Mouse (Mus musculus): ENCODE measurements around the gene Gper1. TPM values are rescaled to one million over a fixed set of nuclear protein-coding genes. Genes with fewer than 3 reads are reported as not detected.
A peak's percentile ranks its signal among the peaks of the same experiment; 100 is the strongest.

The Gper1 gene
- polyA plus RNA-seq, 1 experiment from 2014 or later, result 0.77 TPM

- Histone ChIP-seq H3K27me3 (ENCODE audit: low read depth, poor library complexity, severe bottlenecking) (no peaks in the 10 kb centered on the region), H3K36me3 (peaks cover 2% of the 10 kb centered on the region; the same call in 1 of the 2 replicates), H3K27ac (replicated peaks) (no peak overlapping the region), H3K9me3 (replicated peaks) (no peaks in the 10 kb centered on the region), H3K4me3 (no peak overlapping the region), H3K4me1 (peaks cover 26% of the 10 kb centered on the region)
- no peak for DNase-seq (ENCODE audit: low spot score)
- 93% methylated on average over 2 of the region's 2 CpGs for WGBS
These were observed 18.7 kb downstream of the Gper1 start for GRCm38 (mm10) chr5:139441726-139442018.

DNA sequence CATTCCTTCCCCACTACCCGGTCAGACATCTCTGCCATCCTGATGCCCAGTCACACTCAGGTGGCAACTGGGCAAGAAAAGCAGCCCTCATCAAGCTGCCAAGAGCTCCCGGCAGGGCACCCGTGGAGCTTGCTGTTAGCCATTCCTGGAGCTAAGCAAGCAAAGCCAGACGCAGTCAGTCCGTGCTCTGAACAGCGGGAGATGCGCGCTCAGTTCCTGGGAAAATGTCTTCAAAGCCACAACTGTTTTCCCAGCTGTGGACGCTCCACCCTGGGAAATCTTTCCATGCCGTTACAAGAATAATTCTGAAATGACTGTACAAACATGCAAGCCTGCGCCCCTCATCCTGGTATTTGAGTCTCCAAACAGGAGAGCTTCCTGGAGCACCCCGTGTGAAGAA lies 19.5 kb downstream of the Gper1 start:
- H3K27ac ChIP-seq (replicated peaks), result peak overlapping the region; percentile 67; the same call in 1 of the 2 replicates
- no peak for DNase-seq (ENCODE audit: low spot score)
- no peaks in the 10 kb centered on the region for H3K27me3 ChIP-seq (ENCODE audit: low read depth, poor library complexity, severe bottlenecking)
- peaks cover 26% of the 10 kb centered on the region for H3K4me1 ChIP-seq
- WGBS, result 84% methylated on average over 12 of the region's 12 CpGs
- H3K9me3 ChIP-seq (replicated peaks), result no peaks in the 10 kb centered on the region
- no peak overlapping the region for H3K4me3 ChIP-seq
- H3K36me3 ChIP-seq, result no peaks in the 10 kb centered on the region

- Histone ChIP-seq H3K27me3 (ENCODE audit: low read depth, poor library complexity, severe bottlenecking) (no peaks in the 10 kb centered on the region), H3K4me1 (peaks cover 26% of the 10 kb centered on the region), H3K9me3 (replicated peaks) (no peaks in the 10 kb centered on the region), H3K27ac (replicated peaks) (peak overlapping the region; percentile 67; the same call in 1 of the 2 replicates), H3K36me3 (no peaks in the 10 kb centered on the region), H3K4me3 (no peak overlapping the region)
- 82% methylated on average over 4 of the region's 4 CpGs for WGBS
- no peak for DNase-seq (ENCODE audit: low spot score)
These were observed 20.0 kb downstream of the Gper1 start for GRCm38 (mm10) chr5:139442962-139443361.

DNA sequence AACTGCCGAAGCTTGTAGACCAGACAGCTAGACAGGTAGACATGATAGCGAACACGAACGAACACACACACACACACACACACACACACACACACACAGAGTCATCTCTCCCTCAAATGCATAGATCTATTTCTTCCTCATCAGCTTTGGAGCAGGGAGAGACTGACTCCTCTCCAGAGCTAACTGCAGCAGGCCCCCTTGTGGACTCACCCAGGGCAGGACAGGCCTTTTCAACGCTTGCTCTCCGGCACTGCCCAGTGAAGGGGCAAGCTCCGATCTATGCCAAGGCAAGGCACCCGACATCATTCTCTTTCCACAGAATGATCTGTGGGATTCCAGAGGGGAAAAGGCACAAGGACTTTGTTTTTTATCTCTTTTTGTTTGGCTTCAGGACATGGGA lies 22.3 kb downstream of the Gper1 start:
- peaks cover 36% of the 10 kb centered on the region for H3K4me1 ChIP-seq
- no peak overlapping the region for H3K27ac ChIP-seq (replicated peaks)
- WGBS, result 89% methylated on average over 8 of the region's 8 CpGs
- no peaks in the 10 kb centered on the region for H3K36me3 ChIP-seq
- H3K27me3 ChIP-seq (ENCODE audit: low read depth, poor library complexity, severe bottlenecking), result no peaks in the 10 kb centered on the region
- no peak for DNase-seq (ENCODE audit: low spot score)
- no peaks in the 10 kb centered on the region for H3K9me3 ChIP-seq (replicated peaks)
- no peak overlapping the region for H3K4me3 ChIP-seq

DNA sequence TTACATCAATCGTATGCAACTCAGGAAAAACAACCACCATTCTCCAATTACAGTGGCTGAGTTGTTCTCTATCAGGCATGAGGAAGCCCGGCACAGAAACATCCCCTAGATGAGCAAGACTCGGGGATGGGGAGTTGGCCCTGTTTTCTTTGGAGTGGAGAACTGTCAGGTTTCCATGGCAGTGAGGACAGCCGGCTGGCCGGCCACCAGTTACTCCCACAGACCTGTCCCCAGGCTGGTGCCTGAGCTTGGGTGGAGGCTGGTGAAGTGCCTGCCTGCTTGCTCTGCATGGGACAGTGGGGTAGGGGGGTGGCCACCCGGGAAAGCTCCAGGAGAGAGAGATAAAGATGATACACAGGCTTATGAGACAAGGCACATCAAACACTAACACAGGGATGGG lies 25.1 kb downstream of the Gper1 start:
- Histone ChIP-seq H3K4me1 (peaks cover 29% of the 10 kb centered on the region), H3K4me3 (no peak overlapping the region), H3K27me3 (ENCODE audit: low read depth, poor library complexity, severe bottlenecking) (no peaks in the 10 kb centered on the region), H3K27ac (replicated peaks) (no peak overlapping the region), H3K9me3 (replicated peaks) (no peaks in the 10 kb centered on the region), H3K36me3 (peaks cover 16% of the 10 kb centered on the region)
- WGBS, result 83% methylated on average over 6 of the region's 6 CpGs
- no peak for DNase-seq (ENCODE audit: low spot score)

DNA sequence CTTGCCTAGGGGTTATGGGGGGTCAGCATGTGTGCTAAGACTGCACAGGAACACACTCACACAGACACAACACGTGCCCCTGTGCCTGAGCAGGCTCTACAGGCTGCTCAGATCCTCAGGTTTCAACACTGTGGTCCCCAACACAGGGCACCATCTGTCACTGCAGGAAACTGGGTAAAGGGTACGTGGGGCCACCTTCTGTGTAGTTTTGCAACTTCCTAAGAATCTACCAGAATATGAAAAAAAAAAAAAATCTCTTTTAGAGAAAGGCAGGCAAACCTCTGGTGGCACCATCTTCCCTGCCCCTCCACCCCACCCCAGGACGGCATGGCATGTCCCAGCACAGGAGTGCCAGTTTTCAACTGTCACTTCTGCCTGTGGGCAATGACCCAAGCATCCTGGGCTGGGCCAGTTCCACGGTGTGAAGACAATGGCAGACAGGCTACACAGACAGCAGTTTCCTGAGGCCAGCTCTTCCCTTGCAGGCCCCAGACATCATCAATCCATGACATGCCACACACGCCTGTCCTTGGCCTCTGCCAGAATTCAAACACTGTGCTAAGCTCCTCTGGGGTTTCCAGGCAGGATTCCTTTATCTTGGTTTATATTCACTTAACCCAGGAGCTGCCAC lies 26.3 kb downstream of the Gper1 start:
- Histone ChIP-seq H3K4me3 (no peak overlapping the region), H3K36me3 (peaks cover 29% of the 10 kb centered on the region), H3K27ac (replicated peaks) (peak overlapping the region; percentile 35; the same call in 1 of the 2 replicates), H3K27me3 (ENCODE audit: low read depth, poor library complexity, severe bottlenecking) (no peaks in the 10 kb centered on the region), H3K4me1 (peaks cover 25% of the 10 kb centered on the region), H3K9me3 (replicated peaks) (no peaks in the 10 kb centered on the region)
- 81% methylated on average over 5 of the region's 5 CpGs for WGBS
- DNase-seq (ENCODE audit: low spot score), result no peak

GRCm38 (mm10) chr5:139449926-139450325 lies 27.0 kb downstream of the Gper1 start:
- Histone ChIP-seq H3K9me3 (replicated peaks) (no peaks in the 10 kb centered on the region), H3K27ac (replicated peaks) (peak overlapping the region; percentile 35), H3K4me3 (no peak overlapping the region), H3K36me3 (peaks cover 35% of the 10 kb centered on the region), H3K27me3 (ENCODE audit: low read depth, poor library complexity, severe bottlenecking) (no peaks in the 10 kb centered on the region), H3K4me1 (peaks cover 22% of the 10 kb centered on the region)
- WGBS, result 48% methylated on average over 4 of the region's 4 CpGs
- peak; percentile 24 for DNase-seq (ENCODE audit: low spot score)

DNA sequence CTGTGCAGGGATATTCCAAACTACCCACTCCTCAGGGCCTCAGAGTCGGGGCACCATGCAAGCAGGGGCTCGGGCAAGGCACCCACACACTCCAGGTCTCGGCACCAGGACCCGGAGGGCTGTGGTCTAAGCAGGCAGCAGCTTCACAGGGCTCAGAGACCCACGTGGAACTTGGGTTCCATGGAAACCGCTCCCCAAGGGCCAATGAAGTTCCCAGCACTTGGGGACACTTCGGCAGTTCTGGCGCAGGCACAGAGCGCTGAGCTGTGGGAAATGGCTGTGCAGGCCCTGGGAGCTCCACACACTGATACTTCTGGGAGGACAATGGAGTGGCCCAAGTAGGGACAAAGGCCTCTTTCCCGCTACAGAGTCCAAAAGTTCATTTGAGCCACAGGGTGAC lies 30.1 kb downstream of the Gper1 start:
- H3K27ac ChIP-seq (replicated peaks), result no peak overlapping the region
- H3K36me3 ChIP-seq, result peaks cover 52% of the 10 kb centered on the region
- WGBS, result 93% methylated on average over 10 of the region's 10 CpGs

GRCm38 (mm10) chr5:139455166-139455565 lies 32.2 kb downstream of the Gper1 start:
- WGBS, result 93% methylated on average over 12 of the region's 12 CpGs
- DNase-seq (ENCODE audit: low spot score), result no peak
- no peaks in the 10 kb centered on the region for H3K27me3 ChIP-seq (ENCODE audit: low read depth, poor library complexity, severe bottlenecking)
- H3K27ac ChIP-seq (replicated peaks), result no peak overlapping the region
- H3K9me3 ChIP-seq (replicated peaks), result no peaks in the 10 kb centered on the region
- no peak overlapping the region for H3K4me3 ChIP-seq
- peaks cover 15% of the 10 kb centered on the region for H3K4me1 ChIP-seq
- H3K36me3 ChIP-seq, result peaks cover 57% of the 10 kb centered on the region

More for the DNA sequence above, 30.1 kb downstream of the Gper1 start:
- Histone ChIP-seq H3K4me3 (no peak overlapping the region), H3K4me1 (peaks cover 13% of the 10 kb centered on the region), H3K9me3 (replicated peaks) (no peaks in the 10 kb centered on the region), H3K27me3 (ENCODE audit: low read depth, poor library complexity, severe bottlenecking) (no peaks in the 10 kb centered on the region)
- DNase-seq (ENCODE audit: low spot score), result no peak

DNA sequence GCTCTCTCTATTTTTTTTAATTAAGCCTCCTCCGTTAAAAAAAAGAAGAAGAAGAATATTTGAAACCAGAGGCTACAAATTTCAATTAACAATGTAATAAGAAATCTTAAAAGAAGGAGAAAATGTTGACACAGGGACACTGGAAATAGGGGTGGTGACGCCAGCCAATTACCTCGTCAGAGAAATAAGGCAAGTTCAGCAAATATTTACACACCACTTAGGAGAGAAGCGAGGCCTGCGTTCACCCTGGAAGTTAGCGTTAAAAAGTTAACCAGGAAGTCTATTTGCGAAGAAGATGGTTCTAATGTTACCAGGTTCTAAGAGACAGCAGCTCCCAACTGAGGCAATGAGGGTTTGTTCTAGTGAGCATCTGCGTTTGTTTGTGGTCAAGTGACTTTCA lies 34.3 kb downstream of the Gper1 start:
- no peak overlapping the region for H3K4me3 ChIP-seq
- H3K9me3 ChIP-seq (replicated peaks), result no peaks in the 10 kb centered on the region
- H3K4me1 ChIP-seq, result peaks cover 21% of the 10 kb centered on the region
- no peak for DNase-seq (ENCODE audit: low spot score)
- H3K27ac ChIP-seq (replicated peaks), result no peak overlapping the region
- no peaks in the 10 kb centered on the region for H3K27me3 ChIP-seq (ENCODE audit: low read depth, poor library complexity, severe bottlenecking)
- WGBS, result 87% methylated on average over 8 of the region's 8 CpGs
- peaks cover 48% of the 10 kb centered on the region for H3K36me3 ChIP-seq

DNA sequence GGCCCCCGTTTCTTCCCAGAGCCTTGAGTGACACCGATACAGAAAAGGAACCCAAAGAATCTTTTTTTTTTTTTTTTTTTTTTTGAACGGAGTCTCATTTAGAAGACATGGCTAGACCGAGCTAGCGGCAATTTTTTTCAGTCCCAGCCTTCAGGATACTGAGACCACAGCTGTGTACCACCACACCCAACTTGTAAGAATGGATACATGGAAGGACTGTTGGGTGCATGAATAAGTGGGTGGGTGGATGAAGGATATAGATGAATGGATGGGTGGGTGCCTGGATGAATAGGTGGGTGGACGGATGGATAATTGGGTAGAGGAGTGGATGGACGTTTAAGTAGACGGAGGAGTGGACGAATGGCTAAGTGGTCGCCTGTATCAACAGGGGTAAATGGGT lies 37.0 kb downstream of the Gper1 start:
- Histone ChIP-seq H3K36me3 (peaks cover 21% of the 10 kb centered on the region), H3K27ac (replicated peaks) (peak overlapping the region; percentile 79), H3K27me3 (ENCODE audit: low read depth, poor library complexity, severe bottlenecking) (no peaks in the 10 kb centered on the region), H3K4me3 (peak overlapping the region; percentile 74), H3K4me1 (peaks cover 21% of the 10 kb centered on the region), H3K9me3 (replicated peaks) (no peaks in the 10 kb centered on the region)
- no peak for DNase-seq (ENCODE audit: low spot score)
- 14% methylated on average over 10 of the region's 10 CpGs for WGBS

GRCm38 (mm10) chr5:139460384-139461067 lies 37.6 kb downstream of the Gper1 start, which contains the start of gene 3110082I17Rik:
Gene 3110082I17Rik (minus strand): TSS chr5:139460527.
- WGBS, result 4% methylated on average over 42 of the region's 42 CpGs
- peak within 1 kb of the TSS; percentile 79 for H3K27ac ChIP-seq (replicated peaks)

DNA sequence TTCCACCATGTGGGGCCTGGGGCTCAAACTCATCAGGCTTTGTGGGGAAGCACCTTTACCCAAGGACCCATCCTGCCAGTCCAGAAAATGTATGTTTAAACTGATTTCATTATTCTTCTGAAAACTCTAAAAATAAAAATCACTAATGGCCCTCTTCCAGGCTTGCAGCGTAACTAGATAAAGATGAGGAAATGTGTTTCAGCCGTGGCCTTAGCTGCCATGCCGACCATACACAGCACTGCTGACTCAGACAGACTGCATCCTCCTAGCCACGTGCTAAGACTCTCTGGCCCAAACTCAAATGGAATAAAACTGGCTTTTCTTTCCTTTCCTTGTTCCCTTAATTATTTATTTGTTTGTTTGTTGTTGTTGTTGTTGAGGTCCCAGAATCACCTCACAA lies 41.9 kb downstream of the Gper1 start:
- H3K9me3 ChIP-seq (replicated peaks), result no peaks in the 10 kb centered on the region
- H3K27ac ChIP-seq (replicated peaks), result no peak overlapping the region
- H3K36me3 ChIP-seq, result no peaks in the 10 kb centered on the region
- no peak for DNase-seq (ENCODE audit: low spot score)
- peaks cover 9% of the 10 kb centered on the region for H3K4me1 ChIP-seq
- no peak overlapping the region for H3K4me3 ChIP-seq
- 83% methylated on average over 4 of the region's 4 CpGs for WGBS
- H3K27me3 ChIP-seq (ENCODE audit: low read depth, poor library complexity, severe bottlenecking), result no peaks in the 10 kb centered on the region

More at GRCm38 (mm10) chr5:139460384-139461067, 37.6 kb downstream of the Gper1 start, which contains the start of gene 3110082I17Rik:
- no peaks in the 10 kb centered on the region for H3K9me3 ChIP-seq (replicated peaks)
- H3K4me3 ChIP-seq, result peak within 1 kb of the TSS; percentile 74
- H3K27me3 ChIP-seq (ENCODE audit: low read depth, poor library complexity, severe bottlenecking), result no peaks in the 10 kb centered on the region
- H3K36me3 ChIP-seq, result peaks cover 15% of the 10 kb centered on the region
- peaks cover 21% of the 10 kb centered on the region for H3K4me1 ChIP-seq
- DNase-seq (ENCODE audit: low spot score), result peak; percentile 96

Data from midbrain, embryonic 10.5 days (tissue).